Mouse (Mus musculus) olfactory bulb, adult 2 months (tissue): ENCODE results near the gene Ginm1.

Experiments
- CTCF ChIP-seq: fragments of 200-500 bp; IDR thresholded peaks from 2 replicates; pipeline ENCODE4 v1.5.1; 2012; ENCODE audit warnings: low read depth, mild to moderate bottlenecking, low read length, moderate library complexity; ENCODE audit not compliant: insufficient read depth
- POLR2A ChIP-seq: fragments of 200-500 bp; IDR thresholded peaks from 2 replicates; pipeline ENCODE4 v1.6.1; 2012; ENCODE audit warnings: mild to moderate bottlenecking, low read depth, low read length, moderate library complexity; ENCODE audit not compliant: insufficient read depth

DNA sequence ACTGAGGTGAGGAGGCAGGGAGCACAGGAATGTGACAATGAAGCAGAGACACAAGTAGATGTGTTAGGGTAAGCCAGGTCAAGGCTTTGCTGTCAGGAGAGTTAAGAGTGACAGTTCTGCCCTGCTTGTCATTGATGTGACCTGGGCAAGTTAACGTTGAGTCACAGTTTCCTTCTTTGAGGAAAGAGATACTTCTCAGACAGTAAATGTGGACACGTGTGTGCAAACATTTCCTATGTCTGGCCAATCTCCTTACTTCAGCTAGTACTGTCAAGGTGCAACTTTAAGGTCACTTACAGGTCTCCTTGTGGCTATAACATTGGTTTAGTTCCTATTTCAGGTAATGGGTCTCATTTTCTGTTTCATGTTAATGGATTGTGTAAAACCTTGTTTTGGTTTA lies 23.9 kb upstream of the Ginm1 start:
- TF ChIP-seq POLR2A (no peak), CTCF (no peak)
